Mouse (Mus musculus): ENCODE data around the gene Stim1. TPM values are rescaled to one million over a fixed set of nuclear protein-coding genes. Genes with fewer than 3 reads are reported as not detected.

Stim1 gene
- polyA plus RNA-seq, 1 experiment from 2014 or later: 17.9 TPM

GRCm38 (mm10) chr7:102313535-102313863 lies 45.9 kb downstream of the Stim1 start:
- Histone ChIP-seq H3K36me3 (replicated peaks; ENCODE audit: insufficient read depth, low read length) (no peaks in the 10 kb centered on the region), H3K4me1 (ENCODE audit: insufficient read depth) (peaks cover 30% of the 10 kb centered on the region), H3K4me3 (ENCODE audit: low read depth, low read length) (no peak overlapping the region), H3K27me3 (ENCODE audit: insufficient read depth, low read length) (no peaks in the 10 kb centered on the region), H3K27ac (ENCODE audit: low read depth) (peak overlapping the region; percentile 41), H3K4me2 (ENCODE audit: low read depth, low read length) (no peak overlapping the region; the same call in 1 of the 2 replicates), H3K9ac (replicated peaks) (no peak overlapping the region), H3K9me3 (ENCODE audit: low read length) (no peaks in the 10 kb centered on the region)
- ATAC-seq (peak; percentile 73), DNase-seq (no peak)
- 39% methylated on average over 2 of the region's 2 CpGs for WGBS (ENCODE audit: insufficient replicate concordance)
- TF ChIP-seq EP300 (IDR thresholded peaks at IDR 0.05; ENCODE audit: low read depth) (no peak), CTCF (IDR thresholded peaks at IDR 0.05; ENCODE audit: low read depth) (no peak)

GRCm38 (mm10) chr7:102314107-102314506 lies 46.5 kb downstream of the Stim1 start:
- H3K9me3 ChIP-seq (ENCODE audit: low read length): no peaks in the 10 kb centered on the region
- no peaks in the 10 kb centered on the region for H3K27me3 ChIP-seq (ENCODE audit: insufficient read depth, low read length)
- peak overlapping the region; percentile 35 for H3K27ac ChIP-seq (ENCODE audit: low read depth)
- H3K4me1 ChIP-seq (ENCODE audit: insufficient read depth): peaks cover 30% of the 10 kb centered on the region
- no peak overlapping the region; the same call in 1 of the 2 replicates for H3K4me2 ChIP-seq (ENCODE audit: low read depth, low read length)
- no peak overlapping the region for H3K4me3 ChIP-seq (ENCODE audit: low read depth, low read length)
- no peak; the same call in 1 of the 2 replicates for ATAC-seq
- no peaks in the 10 kb centered on the region for H3K36me3 ChIP-seq (replicated peaks; ENCODE audit: insufficient read depth, low read length)
- DNase-seq: peak; percentile 18
- TF ChIP-seq EP300 (IDR thresholded peaks at IDR 0.05; ENCODE audit: low read depth) (0 out of 2 replicates have a peak, but pooled peaks have one; percentile 18), CTCF (IDR thresholded peaks at IDR 0.05; ENCODE audit: low read depth) (no peak)
- H3K9ac ChIP-seq (replicated peaks): no peak overlapping the region
- 5% methylated on average over 1 of the region's 1 CpGs for WGBS (ENCODE audit: insufficient replicate concordance)

- DNase-seq: no peak
- Histone ChIP-seq H3K4me2 (ENCODE audit: low read depth, low read length) (no peak overlapping the region), H3K4me1 (ENCODE audit: insufficient read depth) (peaks cover 30% of the 10 kb centered on the region), H3K9ac (replicated peaks) (no peak overlapping the region), H3K4me3 (ENCODE audit: low read depth, low read length) (no peak overlapping the region), H3K9me3 (ENCODE audit: low read length) (no peaks in the 10 kb centered on the region), H3K27ac (ENCODE audit: low read depth) (no peak overlapping the region), H3K27me3 (ENCODE audit: insufficient read depth, low read length) (no peaks in the 10 kb centered on the region), H3K36me3 (replicated peaks; ENCODE audit: insufficient read depth, low read length) (no peaks in the 10 kb centered on the region)
- no peak for ATAC-seq
- TF ChIP-seq CTCF (IDR thresholded peaks at IDR 0.05; ENCODE audit: low read depth) (no peak), EP300 (IDR thresholded peaks at IDR 0.05; ENCODE audit: low read depth) (no peak)
These were observed 47.3 kb downstream of the Stim1 start for GRCm38 (mm10) chr7:102314908-102315307.

GRCm38 (mm10) chr7:102315435-102315834 lies 47.8 kb downstream of the Stim1 start:
- Histone ChIP-seq H3K27me3 (ENCODE audit: insufficient read depth, low read length) (no peaks in the 10 kb centered on the region), H3K36me3 (replicated peaks; ENCODE audit: insufficient read depth, low read length) (no peaks in the 10 kb centered on the region), H3K4me3 (ENCODE audit: low read depth, low read length) (no peak overlapping the region), H3K27ac (ENCODE audit: low read depth) (no peak overlapping the region), H3K4me2 (ENCODE audit: low read depth, low read length) (peak overlapping the region; percentile 7; the same call in 1 of the 2 replicates), H3K9me3 (ENCODE audit: low read length) (no peaks in the 10 kb centered on the region), H3K9ac (replicated peaks) (no peak overlapping the region), H3K4me1 (ENCODE audit: insufficient read depth) (peaks cover 30% of the 10 kb centered on the region)
- DNase-seq (no peak), ATAC-seq (peak; percentile 38)
- 0 out of 2 replicates have a peak, but pooled peaks have one; percentile 29 for TF ChIP-seq EP300 (IDR thresholded peaks at IDR 0.05; ENCODE audit: low read depth)
- TF ChIP-seq CTCF (IDR thresholded peaks at IDR 0.05; ENCODE audit: low read depth): no peak
- 32% methylated on average over 7 of the region's 7 CpGs for whole genome bisulfite sequencing (ENCODE audit: insufficient replicate concordance)

GRCm38 (mm10) chr7:102317583-102318168 lies 50.1 kb downstream of the Stim1 start:
- Histone ChIP-seq H3K36me3 (replicated peaks; ENCODE audit: insufficient read depth, low read length) (no peaks in the 10 kb centered on the region), H3K9me3 (ENCODE audit: low read length) (no peaks in the 10 kb centered on the region), H3K9ac (replicated peaks) (no peak overlapping the region), H3K27me3 (ENCODE audit: insufficient read depth, low read length) (no peaks in the 10 kb centered on the region), H3K4me2 (ENCODE audit: low read depth, low read length) (no peak overlapping the region), H3K4me1 (ENCODE audit: insufficient read depth) (peaks cover 24% of the 10 kb centered on the region), H3K4me3 (ENCODE audit: low read depth, low read length) (no peak overlapping the region), H3K27ac (ENCODE audit: low read depth) (no peak overlapping the region)
- WGBS (ENCODE audit: insufficient replicate concordance): 70% methylated on average over 3 of the region's 3 CpGs
- ATAC-seq (no peak), DNase-seq (no peak)
- TF ChIP-seq EP300 (IDR thresholded peaks at IDR 0.05; ENCODE audit: low read depth) (no peak), CTCF (IDR thresholded peaks at IDR 0.05; ENCODE audit: low read depth) (no peak)

GRCm38 (mm10) chr7:102322137-102322536 lies 54.5 kb downstream of the Stim1 start:
- H3K9me3 ChIP-seq (ENCODE audit: low read length): no peaks in the 10 kb centered on the region
- no peak overlapping the region for H3K27ac ChIP-seq (ENCODE audit: low read depth)
- TF ChIP-seq EP300 (IDR thresholded peaks at IDR 0.05; ENCODE audit: low read depth) (no peak), CTCF (IDR thresholded peaks at IDR 0.05; ENCODE audit: low read depth) (no peak)
- no peak overlapping the region for H3K4me2 ChIP-seq (ENCODE audit: low read depth, low read length)
- no peak for ATAC-seq
- DNase-seq: no peak
- no peak overlapping the region for H3K9ac ChIP-seq (replicated peaks)
- WGBS (ENCODE audit: insufficient replicate concordance): 87% methylated on average over 5 of the region's 5 CpGs
- 0 out of 2 replicates have a peak, but pooled peaks cover 5% of the 10 kb centered on the region for H3K4me1 ChIP-seq (ENCODE audit: insufficient read depth)
- no peaks in the 10 kb centered on the region for H3K36me3 ChIP-seq (replicated peaks; ENCODE audit: insufficient read depth, low read length)
- H3K27me3 ChIP-seq (ENCODE audit: insufficient read depth, low read length): no peaks in the 10 kb centered on the region
- no peak overlapping the region for H3K4me3 ChIP-seq (ENCODE audit: low read depth, low read length)

Data from liver, postnatal 0 days (tissue).